Mouse (Mus musculus) hindbrain, embryonic 12.5 days (tissue): ENCODE measurements around the gene Zap70. TPM values are rescaled to one million over a fixed set of nuclear protein-coding genes. Genes with fewer than 3 reads are reported as not detected.

Experiments
- ATAC-seq: fragments of 200-750 bp; cut with Nextera tagmentation; 2 replicates; pipeline ENCODE4 v1.8.0; 2017; ENCODE audit warnings: moderate TSS enrichment; ENCODE audit not compliant: low FRiP score
- H3K27ac ChIP-seq: fragments of 300-500 bp; sonication (generic); 2 replicates; pipeline ENCODE4 v1.5.1; 2016; ENCODE audit warnings: mild to moderate bottlenecking
- H3K27me3 ChIP-seq: fragments of 300-500 bp; sonication (generic); 2 replicates; pipeline ENCODE4 v1.6.1; 2016; ENCODE audit warnings: mild to moderate bottlenecking
- H3K36me3 ChIP-seq: fragments of 300-500 bp; sonication (generic); 2 replicates; pipeline ENCODE4 v1.6.1; 2016; ENCODE audit warnings: mild to moderate bottlenecking
- H3K4me1 ChIP-seq: fragments of 300-500 bp; sonication (generic); 2 replicates; pipeline ENCODE4 v1.6.1; 2016
- H3K4me2 ChIP-seq: fragments of 300-500 bp; sonication (generic); replicated peaks from 2 replicates; pipeline ENCODE4 v1.6.1; 2016; ENCODE audit warnings: mild to moderate bottlenecking
- H3K4me3 ChIP-seq: fragments of 300-500 bp; sonication (generic); 2 replicates; pipeline ENCODE4 v1.5.1; 2016; ENCODE audit warnings: mild to moderate bottlenecking
- H3K9ac ChIP-seq: fragments of 300-500 bp; sonication (generic); 2 replicates; pipeline ENCODE4 v1.6.1; 2016; ENCODE audit warnings: mild to moderate bottlenecking, moderate library complexity
- H3K9me3 ChIP-seq: fragments of 300-500 bp; sonication (generic); replicated peaks from 2 replicates; pipeline ENCODE4 v1.6.1; 2016; ENCODE audit warnings: mild to moderate bottlenecking
- WGBS: fragments of 180-500 bp; shearing (Covaris S2); methylation state at CpG from one replicate; pipeline ENCODE4 v1.1.7; 2016; 5-methylcytosine and 5-hydroxymethylcytosine counted together
- polyA plus RNA-seq: library from polyadenylated mRNA; unstranded; fragments of >200 nt; fragmentation: Nextera tagmentation; extraction: Ambion mirVana; gene quantifications from 2 replicates; pipeline ENCODE4 v1.2.1, GENCODE M21; 2016

Zap70 gene
- 0.34 and 0.39 TPM in 2 replicates for polyA plus RNA-seq

- 85% methylated on average over 11 of the region's 11 CpGs for WGBS
- Histone ChIP-seq H3K27me3 (no peaks in the 10 kb centered on the region), H3K36me3 (no peaks in the 10 kb centered on the region), H3K27ac (no peak within 1 kb of the TSS), H3K4me1 (no peaks in the 10 kb centered on the region), H3K4me2 (no peak within 1 kb of the TSS), H3K9ac (no peak within 1 kb of the TSS), H3K4me3 (no peak within 1 kb of the TSS), H3K9me3 (no peaks in the 10 kb centered on the region)
- no peak for ATAC-seq
These were observed at the start of gene Zap70 for GRCm38 (mm10) chr1:36761568-36761967. Gene Zap70, plus strand, starts transcription at chr1:36761798.

GRCm38 (mm10) chr1:36714311-36714710 is 47.3 kb upstream of the Zap70 start, which contains the start of gene Actr1b:
Gene Actr1b, minus strand, starts transcription at chr1:36714422.
- no peak within 1 kb of the TSS for H3K4me3 ChIP-seq
- ATAC-seq, result no peak

GRCm38 (mm10) chr1:36718786-36719185 is 42.8 kb upstream of the Zap70 start:
- WGBS, result 92% methylated on average over 1 of the region's 1 CpGs

More at GRCm38 (mm10) chr1:36714311-36714710, 47.3 kb upstream of the Zap70 start, which contains the start of gene Actr1b:
- Histone ChIP-seq H3K4me1 (no peaks in the 10 kb centered on the region), H3K9me3 (no peaks in the 10 kb centered on the region; the same call in 1 of the 2 replicates), H3K9ac (no peak within 1 kb of the TSS), H3K27ac (no peak within 1 kb of the TSS), H3K4me2 (no peak within 1 kb of the TSS), H3K36me3 (no peaks in the 10 kb centered on the region), H3K27me3 (no peaks in the 10 kb centered on the region)
- WGBS, result 80% methylated on average over 5 of the region's 5 CpGs

GRCm38 (mm10) chr1:36723146-36724056 is 38.2 kb upstream of the Zap70 start:
- no peaks in the 10 kb centered on the region for H3K27me3 ChIP-seq
- no peak overlapping the region for H3K4me2 ChIP-seq
- ATAC-seq, result no peak
- WGBS, result 71% methylated on average over 16 of the region's 16 CpGs
- H3K4me1 ChIP-seq, result no peaks in the 10 kb centered on the region
- no peaks in the 10 kb centered on the region for H3K36me3 ChIP-seq
- H3K9ac ChIP-seq, result no peak overlapping the region
- no peaks in the 10 kb centered on the region for H3K9me3 ChIP-seq
- no peak overlapping the region for H3K4me3 ChIP-seq
- no peak overlapping the region for H3K27ac ChIP-seq

More at GRCm38 (mm10) chr1:36718786-36719185, 42.8 kb upstream of the Zap70 start:
- no peak for ATAC-seq
- Histone ChIP-seq H3K9ac (no peak overlapping the region), H3K4me3 (no peak overlapping the region), H3K27ac (no peak overlapping the region), H3K27me3 (no peaks in the 10 kb centered on the region), H3K9me3 (no peaks in the 10 kb centered on the region; the same call in 1 of the 2 replicates), H3K4me1 (no peaks in the 10 kb centered on the region), H3K36me3 (no peaks in the 10 kb centered on the region), H3K4me2 (no peak overlapping the region)

- no peak for ATAC-seq
- H3K27ac ChIP-seq, result no peak overlapping the region
- H3K9me3 ChIP-seq, result no peaks in the 10 kb centered on the region
- no peak overlapping the region for H3K4me2 ChIP-seq
- H3K27me3 ChIP-seq, result no peaks in the 10 kb centered on the region
- no peak overlapping the region for H3K9ac ChIP-seq
- WGBS, result 86% methylated on average over 4 of the region's 4 CpGs
- no peaks in the 10 kb centered on the region for H3K4me1 ChIP-seq
- H3K36me3 ChIP-seq, result no peaks in the 10 kb centered on the region
- no peak overlapping the region for H3K4me3 ChIP-seq
These were observed 37.6 kb upstream of the Zap70 start for GRCm38 (mm10) chr1:36724057-36724431.

GRCm38 (mm10) chr1:36737300-36737699 is 24.3 kb upstream of the Zap70 start:
- 21% methylated on average over 4 of the region's 4 CpGs for WGBS
- Histone ChIP-seq H3K9ac (no peak overlapping the region), H3K4me1 (no peaks in the 10 kb centered on the region), H3K4me3 (no peak overlapping the region), H3K4me2 (no peak overlapping the region), H3K27me3 (peaks cover 3% of the 10 kb centered on the region; the same call in 1 of the 2 replicates), H3K36me3 (no peaks in the 10 kb centered on the region), H3K9me3 (no peaks in the 10 kb centered on the region), H3K27ac (no peak overlapping the region)
- no peak for ATAC-seq

- Histone ChIP-seq H3K9ac (no peak overlapping the region), H3K4me1 (peaks cover 2% of the 10 kb centered on the region; the same call in 1 of the 2 replicates), H3K27me3 (peaks cover 3% of the 10 kb centered on the region; the same call in 1 of the 2 replicates), H3K4me2 (no peak overlapping the region), H3K27ac (no peak overlapping the region), H3K4me3 (no peak overlapping the region), H3K36me3 (no peaks in the 10 kb centered on the region), H3K9me3 (no peaks in the 10 kb centered on the region)
- ATAC-seq, result no peak
- WGBS, result 79% methylated on average over 5 of the region's 5 CpGs
These were observed 22.4 kb upstream of the Zap70 start for GRCm38 (mm10) chr1:36739231-36739630.

- Histone ChIP-seq H3K4me1 (peaks cover 5% of the 10 kb centered on the region; the same call in 1 of the 2 replicates), H3K9ac (no peak overlapping the region), H3K27me3 (peaks cover 3% of the 10 kb centered on the region; the same call in 1 of the 2 replicates), H3K4me2 (no peak overlapping the region), H3K27ac (no peak overlapping the region), H3K9me3 (no peaks in the 10 kb centered on the region), H3K36me3 (no peaks in the 10 kb centered on the region), H3K4me3 (no peak overlapping the region)
- WGBS, result 75% methylated on average over 9 of the region's 9 CpGs
- no peak for ATAC-seq
These were observed 18.6 kb upstream of the Zap70 start for GRCm38 (mm10) chr1:36743046-36743445.

GRCm38 (mm10) chr1:36744268-36744944 is 17.2 kb upstream of the Zap70 start:
- Histone ChIP-seq H3K9ac (no peak overlapping the region), H3K27ac (no peak overlapping the region), H3K9me3 (no peaks in the 10 kb centered on the region), H3K4me2 (peak overlapping the region; percentile 46), H3K4me3 (peak overlapping the region; percentile 8; the same call in 1 of the 2 replicates), H3K27me3 (peaks cover 3% of the 10 kb centered on the region; the same call in 1 of the 2 replicates), H3K4me1 (peaks cover 5% of the 10 kb centered on the region; the same call in 1 of the 2 replicates), H3K36me3 (no peaks in the 10 kb centered on the region)
- peak; percentile 67 for ATAC-seq
- WGBS, result 23% methylated on average over 17 of the region's 17 CpGs

- no peak overlapping the region for H3K4me2 ChIP-seq
- peaks cover 3% of the 10 kb centered on the region; the same call in 1 of the 2 replicates for H3K27me3 ChIP-seq
- no peak overlapping the region for H3K27ac ChIP-seq
- peaks cover 5% of the 10 kb centered on the region; the same call in 1 of the 2 replicates for H3K4me1 ChIP-seq
- WGBS, result 39% methylated on average over 4 of the region's 4 CpGs
- no peaks in the 10 kb centered on the region for H3K36me3 ChIP-seq
- H3K4me3 ChIP-seq, result no peak overlapping the region
- no peaks in the 10 kb centered on the region for H3K9me3 ChIP-seq
- no peak for ATAC-seq
- H3K9ac ChIP-seq, result no peak overlapping the region
These were observed 15.9 kb upstream of the Zap70 start for GRCm38 (mm10) chr1:36745661-36746060.

- Histone ChIP-seq H3K4me3 (no peak overlapping the region), H3K4me2 (no peak overlapping the region), H3K4me1 (peaks cover 5% of the 10 kb centered on the region; the same call in 1 of the 2 replicates), H3K9me3 (no peaks in the 10 kb centered on the region), H3K9ac (no peak overlapping the region), H3K27me3 (peaks cover under 1% of the 10 kb centered on the region; the same call in 1 of the 2 replicates), H3K36me3 (no peaks in the 10 kb centered on the region), H3K27ac (no peak overlapping the region)
- no peak for ATAC-seq
- WGBS, result 46% methylated on average over 15 of the region's 15 CpGs
These were observed 15.1 kb upstream of the Zap70 start for GRCm38 (mm10) chr1:36746452-36746851.
